Mouse (Mus musculus) E14TG2a.4 (cell line): ENCODE data around the gene Clcnka.

Experiments
- CTCF ChIP-seq: conservative IDR thresholded peaks from 2 replicates; pipeline ENCODE4 v1.5.1; 2014; ENCODE audit warnings: low read length
- NANOG ChIP-seq: IDR thresholded peaks from 2 replicates; pipeline ENCODE4 v1.6.1; 2014; ENCODE audit warnings: borderline replicate concordance, low read length, mixed read lengths
- POU5F1 ChIP-seq: IDR thresholded peaks from 2 replicates; pipeline ENCODE4 v1.6.1; 2014; ENCODE audit warnings: low read length, borderline replicate concordance

DNA sequence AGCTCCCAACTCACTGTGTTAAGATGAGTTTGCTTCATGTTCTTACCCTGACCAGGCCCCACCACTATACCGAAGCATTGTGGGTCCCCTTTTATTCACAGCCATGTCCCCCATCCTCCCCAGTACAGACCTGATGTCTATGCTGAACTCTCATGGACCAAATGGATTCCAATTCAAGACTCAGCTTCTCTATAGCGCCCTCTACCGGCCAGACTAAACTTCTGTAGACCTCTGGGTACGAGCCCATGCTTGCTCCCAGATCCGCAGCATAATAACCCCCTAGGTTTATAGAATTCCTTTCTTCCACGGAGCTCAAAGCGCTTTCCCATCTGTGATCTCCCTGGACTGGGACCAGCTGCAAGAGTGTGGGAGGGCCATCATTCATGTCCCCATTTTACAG lies 37.7 kb downstream of the Clcnka start:
- TF ChIP-seq CTCF (peak; percentile 80), POU5F1 (no peak), NANOG (no peak)
